Mouse (Mus musculus): ENCODE measurements around the gene Zfp664. TPM values are rescaled to one million over a fixed set of nuclear protein-coding genes. Genes with fewer than 3 reads are reported as not detected.
A peak's percentile ranks its signal among the peaks of the same experiment; 100 is the strongest.

Gene Zfp664
- 15.0 and 25.4 TPM in 2 replicates for total RNA-seq (2017)

DNA sequence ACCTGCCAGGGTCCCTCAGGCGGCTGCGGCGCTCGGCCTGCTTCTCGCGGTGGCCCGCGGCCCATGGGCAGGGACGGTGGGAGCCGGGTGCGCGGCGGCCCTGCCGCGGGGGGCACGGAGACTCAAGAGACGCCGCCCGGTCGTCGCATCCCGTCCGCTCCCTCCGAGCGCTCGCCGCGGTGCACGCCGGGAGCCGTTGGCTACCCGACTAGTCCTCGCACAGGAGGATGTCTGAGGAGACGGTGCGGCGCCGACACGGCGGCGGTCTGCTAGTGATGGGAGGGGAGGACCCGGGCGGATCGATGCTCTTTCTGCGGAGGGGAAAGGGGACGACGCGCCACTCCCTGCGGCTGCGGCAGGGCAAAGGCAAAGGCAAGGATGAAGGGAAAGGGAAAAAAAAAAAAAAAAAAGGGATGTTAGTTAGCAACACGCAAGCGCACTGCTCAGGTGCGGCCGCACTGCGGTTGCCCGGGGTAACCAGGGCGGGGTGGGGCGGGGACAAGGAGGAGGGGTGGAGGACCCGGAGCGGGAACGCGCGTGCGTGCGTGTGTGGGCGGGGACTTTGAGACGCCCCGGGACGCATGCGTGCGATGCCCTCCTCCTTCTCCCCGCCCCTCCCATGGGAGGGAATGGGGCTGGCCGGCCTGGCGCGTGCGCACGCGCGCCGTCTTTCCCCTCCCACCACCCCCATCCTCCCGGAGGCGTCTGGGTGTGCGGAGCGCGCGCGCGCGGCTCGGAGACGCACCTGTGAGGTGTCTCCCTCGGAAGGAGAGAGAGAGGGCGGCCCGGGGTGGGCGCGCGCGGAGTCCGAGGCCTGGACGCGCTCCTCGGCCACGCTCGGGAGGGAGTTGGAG, at the start of gene Zfp664, which contains the start of gene Ccdc92:
Zfp664 (plus strand) TSS at position 679 of the 854 bp plus-strand sequence.
Ccdc92 (minus strand) TSS at position 412 of the 854 bp plus-strand sequence.
- peak; percentile 91 for ATAC-seq (ENCODE audit: extremely low read depth, insufficient number of reproducible peaks, low FRiP score, poor library complexity, severe bottlenecking)

DNA sequence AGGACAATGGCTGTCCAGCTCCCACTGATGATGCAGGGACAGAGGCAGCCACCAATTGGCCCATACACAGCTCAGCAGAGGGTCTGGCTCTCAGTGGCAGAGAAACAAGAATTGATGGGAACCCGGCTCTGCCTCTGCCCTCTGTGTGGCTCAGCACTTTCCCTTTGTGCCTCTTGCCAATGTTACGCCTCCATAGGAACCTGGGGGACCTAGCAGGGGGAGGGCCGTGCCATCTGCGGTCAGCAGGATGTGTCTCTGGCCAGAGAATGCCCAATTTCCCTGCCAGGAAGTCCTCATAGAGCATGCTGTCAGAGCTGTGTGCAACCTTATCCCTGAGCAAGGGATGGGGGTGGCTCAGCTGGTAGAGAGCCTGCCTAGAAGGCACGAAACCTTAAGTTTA, 47.7 kb upstream of the Zfp664 start:
- ATAC-seq (ENCODE audit: extremely low read depth, insufficient number of reproducible peaks, low FRiP score, poor library complexity, severe bottlenecking) = no peak

DNA sequence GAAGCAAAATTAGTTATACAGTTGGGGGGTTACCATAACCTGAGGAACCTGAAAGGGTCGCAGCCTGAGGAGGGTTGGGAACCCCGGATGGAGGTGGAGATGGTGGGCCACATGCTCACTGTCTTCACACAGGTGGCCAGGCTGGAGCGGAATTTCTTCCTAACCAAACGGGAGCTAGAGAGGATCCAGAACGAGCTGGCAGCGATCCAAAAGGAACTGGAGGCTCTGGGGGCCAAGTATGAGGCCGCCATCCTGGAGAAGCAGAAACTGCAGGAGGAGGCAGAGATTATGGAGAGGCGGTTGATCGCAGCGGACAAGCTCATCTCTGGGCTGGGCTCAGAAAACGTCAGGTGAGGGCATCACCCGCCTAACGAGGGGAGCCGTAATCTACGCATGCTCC, 45.4 kb upstream of the Zfp664 start:
- no peak for ATAC-seq (ENCODE audit: extremely low read depth, insufficient number of reproducible peaks, low FRiP score, poor library complexity, severe bottlenecking)

DNA sequence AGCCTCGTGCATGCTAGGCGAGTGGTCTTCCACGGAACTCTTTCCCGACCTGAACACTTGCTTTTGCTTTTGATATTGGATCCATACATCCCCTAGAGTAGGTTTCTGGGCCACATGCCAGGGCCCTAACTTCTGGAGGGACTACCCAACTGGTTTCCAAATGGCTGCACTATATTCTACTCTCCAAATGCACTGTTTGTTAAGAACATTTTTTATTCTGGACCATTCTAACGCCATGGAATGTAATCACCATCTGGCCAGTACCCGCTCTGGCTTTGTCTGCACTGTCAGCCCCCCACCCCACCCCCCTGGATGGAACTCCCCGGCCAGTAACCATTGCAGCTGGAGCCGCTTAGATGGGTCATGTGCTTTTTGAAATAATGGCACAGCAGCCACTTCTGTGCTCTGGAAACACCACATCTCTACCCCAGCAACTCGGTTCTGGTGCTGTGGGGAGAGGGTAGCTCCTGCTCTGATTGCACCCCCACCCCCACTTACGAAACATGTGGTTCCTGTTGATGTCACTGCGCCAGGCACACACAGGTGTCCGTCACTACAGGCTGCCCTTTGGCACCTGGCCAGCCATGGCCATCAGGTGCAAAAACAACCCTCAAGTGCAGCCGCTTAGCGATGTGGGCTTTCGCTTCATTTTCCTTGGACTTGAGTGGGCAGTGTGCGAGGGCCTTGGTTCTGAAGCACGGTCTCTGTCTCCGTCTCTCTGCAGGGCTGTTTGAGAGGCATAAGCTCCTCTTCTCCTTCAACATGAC, 40.2 kb upstream of the Zfp664 start:
- no peak for ATAC-seq (ENCODE audit: extremely low read depth, insufficient number of reproducible peaks, low FRiP score, poor library complexity, severe bottlenecking)

DNA sequence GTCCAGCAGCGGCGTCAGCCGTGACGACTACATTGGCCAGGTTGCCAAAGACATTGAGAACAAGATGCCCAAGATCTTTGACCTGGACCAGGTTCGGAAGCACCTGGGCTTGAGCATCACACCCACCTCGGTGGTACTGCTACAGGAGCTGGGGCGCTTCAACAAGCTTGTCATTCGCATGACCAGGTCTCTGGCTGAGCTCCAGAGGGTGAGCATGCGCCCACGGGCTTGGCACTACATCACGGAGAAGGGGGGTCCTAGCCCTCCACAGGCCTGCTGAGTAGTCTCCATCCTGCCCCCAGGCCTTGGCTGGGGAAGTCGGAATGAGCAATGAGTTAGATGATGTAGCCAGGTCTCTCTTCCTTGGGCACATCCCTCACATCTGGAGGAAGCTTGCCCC, 32.2 kb upstream of the Zfp664 start:
- no peak for ATAC-seq (ENCODE audit: extremely low read depth, insufficient number of reproducible peaks, low FRiP score, poor library complexity, severe bottlenecking)

DNA sequence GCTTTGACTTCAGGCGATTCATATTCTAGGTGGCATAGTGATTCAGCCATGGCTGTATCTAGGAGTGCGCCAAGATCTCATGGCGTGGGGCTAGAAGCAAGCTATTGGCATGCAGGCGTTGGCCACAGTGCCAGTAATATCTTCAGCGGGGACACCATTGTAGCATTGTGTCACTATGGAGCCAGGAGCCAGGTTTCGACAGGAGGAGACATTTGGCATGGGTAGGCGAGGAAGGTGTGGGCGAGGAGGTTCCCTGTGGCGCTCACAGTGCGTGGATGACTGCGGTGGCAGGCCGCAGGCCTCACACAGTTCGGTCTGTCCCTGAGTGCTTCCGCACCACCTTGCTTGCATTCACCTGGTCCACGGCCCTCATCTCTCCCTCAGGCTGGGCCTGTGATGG, 27.3 kb upstream of the Zfp664 start:
- no peak for ATAC-seq (ENCODE audit: extremely low read depth, insufficient number of reproducible peaks, low FRiP score, poor library complexity, severe bottlenecking)

DNA sequence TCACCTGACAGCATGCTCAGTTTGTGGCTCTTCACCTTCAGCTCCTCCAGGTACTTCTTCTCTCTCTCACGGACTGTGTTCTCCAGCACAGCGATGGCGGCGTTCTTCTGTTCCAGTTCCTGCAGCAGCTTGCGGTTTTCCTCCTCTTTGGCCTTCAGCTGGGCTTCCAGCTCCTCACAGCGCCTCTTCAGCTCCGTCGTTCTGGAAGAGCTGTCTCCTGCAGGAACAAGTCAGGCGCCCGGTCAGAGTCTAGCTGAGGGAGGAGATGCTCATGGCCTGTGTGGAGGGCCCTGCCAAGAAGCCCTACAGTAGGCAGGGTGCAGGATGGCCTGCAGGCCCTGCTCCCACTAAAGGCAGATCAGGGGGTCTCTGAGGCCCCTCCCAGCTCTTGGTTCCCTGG, 26.4 kb upstream of the Zfp664 start:
- ATAC-seq (ENCODE audit: extremely low read depth, insufficient number of reproducible peaks, low FRiP score, poor library complexity, severe bottlenecking) = no peak

DNA sequence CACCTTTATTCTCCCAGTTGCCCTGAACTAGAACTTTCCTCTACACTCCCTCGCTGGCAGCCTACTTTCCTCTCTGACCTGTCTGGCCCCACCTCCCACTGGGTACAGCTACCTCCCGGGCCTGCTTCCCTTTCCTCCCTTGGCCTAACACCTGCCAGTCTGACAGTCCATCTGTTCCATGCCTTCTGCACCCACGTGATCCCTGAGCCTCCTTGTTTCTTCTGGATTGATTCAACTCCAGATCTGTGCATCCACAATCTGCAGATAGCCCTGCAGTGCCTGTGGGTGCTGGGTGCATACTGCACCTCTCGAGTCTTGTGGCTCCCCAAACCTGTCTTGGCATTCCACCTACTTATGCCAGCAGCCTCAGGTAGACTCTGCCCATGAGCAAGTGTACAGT, 25.9 kb upstream of the Zfp664 start:
- no peak for ATAC-seq (ENCODE audit: extremely low read depth, insufficient number of reproducible peaks, low FRiP score, poor library complexity, severe bottlenecking)

DNA sequence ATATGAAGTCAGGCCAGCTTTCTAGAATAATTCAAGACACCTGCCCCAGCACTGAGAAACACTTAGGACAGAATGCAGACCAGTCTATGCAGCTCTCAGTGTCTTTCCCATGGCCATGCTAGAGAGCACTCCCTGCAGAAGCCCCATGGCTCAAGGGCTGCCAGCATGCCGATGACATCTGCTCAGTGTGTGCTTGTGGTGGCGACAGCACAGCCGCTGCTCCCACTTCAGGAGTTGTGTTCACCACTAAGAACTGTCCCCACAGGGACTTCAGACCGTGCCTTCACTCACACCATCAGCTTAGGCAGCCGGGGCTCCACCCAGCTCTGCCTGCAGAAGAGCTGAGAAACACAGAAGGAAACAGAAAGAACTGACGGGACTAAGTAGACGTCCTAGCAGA, 22.3 kb upstream of the Zfp664 start:
- no peak for ATAC-seq (ENCODE audit: extremely low read depth, insufficient number of reproducible peaks, low FRiP score, poor library complexity, severe bottlenecking)

DNA sequence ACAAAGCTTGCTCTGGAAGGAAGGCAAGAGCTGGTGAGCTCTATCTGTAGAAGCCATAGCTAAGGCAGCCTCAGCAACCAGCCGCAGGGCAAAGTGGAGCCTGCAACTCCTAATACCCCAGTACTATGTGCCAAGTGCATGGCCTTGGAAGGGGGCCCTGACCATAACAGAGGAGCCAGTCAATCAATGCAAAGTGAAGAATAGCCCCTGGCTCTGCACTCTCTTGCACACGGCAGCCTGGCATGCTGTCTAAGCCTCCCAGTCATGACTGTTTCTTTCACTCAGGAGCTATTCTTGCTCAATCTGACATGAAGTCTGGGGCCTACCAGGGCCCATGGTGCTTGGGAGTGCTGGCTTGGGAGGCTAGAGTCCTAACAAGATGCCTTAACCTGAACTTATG, 21.8 kb upstream of the Zfp664 start:
- no peak for ATAC-seq (ENCODE audit: extremely low read depth, insufficient number of reproducible peaks, low FRiP score, poor library complexity, severe bottlenecking)

DNA sequence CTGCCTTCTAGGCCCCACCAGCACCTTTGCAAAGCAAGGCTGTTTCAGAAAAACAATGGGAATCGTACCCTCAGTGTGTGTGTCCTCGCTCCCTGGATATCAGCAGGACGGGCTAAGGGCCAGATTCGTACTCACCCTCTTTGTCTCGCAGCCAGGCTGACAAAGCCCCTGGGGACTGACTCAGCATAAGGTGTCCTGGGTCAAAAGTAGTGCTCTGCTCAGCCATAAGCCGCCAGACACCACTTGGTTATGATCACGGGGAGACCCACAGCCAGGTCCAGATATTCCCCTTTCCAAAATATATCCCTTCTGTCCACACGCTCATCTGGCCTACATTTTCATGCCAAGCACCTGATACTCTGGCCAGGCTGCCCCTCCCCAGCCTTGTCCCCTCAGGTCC, 19.1 kb upstream of the Zfp664 start:
- ATAC-seq (ENCODE audit: extremely low read depth, insufficient number of reproducible peaks, low FRiP score, poor library complexity, severe bottlenecking) = no peak

DNA sequence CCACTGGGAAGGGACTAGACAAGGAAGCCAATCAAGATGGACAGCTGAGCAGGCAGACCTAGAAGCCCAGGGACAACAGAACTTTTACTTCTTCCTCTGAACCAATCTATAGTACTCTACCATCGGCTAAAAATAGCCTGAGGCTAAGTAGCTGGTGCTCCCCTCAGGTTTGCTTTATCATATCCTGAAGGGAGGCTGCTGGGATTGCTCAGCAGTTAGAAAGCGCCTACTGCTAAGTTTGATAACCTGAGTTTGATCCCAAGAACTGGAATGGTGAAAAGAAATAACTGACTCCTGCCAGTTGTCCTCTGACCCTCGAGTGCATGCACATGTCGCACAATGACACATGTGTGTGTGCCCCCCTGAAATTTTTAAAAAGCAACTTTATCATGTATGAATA, 17.6 kb upstream of the Zfp664 start:
- ATAC-seq (ENCODE audit: extremely low read depth, insufficient number of reproducible peaks, low FRiP score, poor library complexity, severe bottlenecking) = no peak

DNA sequence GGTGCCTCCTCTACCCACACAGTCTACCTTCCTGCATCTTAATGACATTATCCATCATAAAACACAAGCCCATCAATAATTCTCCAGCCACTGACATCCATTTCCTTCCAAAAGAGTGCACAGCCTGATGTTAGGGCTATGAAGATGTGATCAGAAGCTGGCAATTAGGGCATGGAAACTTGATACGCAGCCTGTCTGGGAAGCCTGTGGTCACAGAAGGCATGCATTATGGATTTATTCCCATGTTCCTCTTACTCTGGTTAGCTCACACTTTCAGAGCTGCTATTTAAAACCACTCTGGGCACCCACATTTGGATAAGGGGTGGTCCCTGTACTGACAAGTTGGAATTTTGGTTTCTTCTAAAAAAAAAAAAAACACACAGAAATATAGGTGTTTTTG, 15.5 kb upstream of the Zfp664 start:
- no peak for ATAC-seq (ENCODE audit: extremely low read depth, insufficient number of reproducible peaks, low FRiP score, poor library complexity, severe bottlenecking)

DNA sequence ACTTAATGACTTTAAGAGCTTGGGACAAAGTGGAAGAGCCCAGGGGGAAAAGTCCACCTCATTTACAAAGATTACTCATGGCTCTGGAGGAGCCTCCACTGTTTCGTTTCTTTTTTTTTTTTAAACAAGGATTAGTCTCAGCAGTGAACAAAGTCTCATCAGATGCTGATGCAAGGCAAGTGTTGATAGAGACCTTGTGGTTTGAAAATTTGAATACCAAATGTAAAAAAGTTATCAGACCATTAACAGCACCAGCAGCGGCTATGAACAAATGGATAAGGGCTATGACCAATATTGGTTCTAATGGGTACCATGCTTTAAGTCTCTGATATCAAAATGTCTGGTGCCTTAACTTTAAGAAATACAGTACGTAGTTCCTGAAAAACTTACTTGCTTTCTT, 13.5 kb upstream of the Zfp664 start:
- no peak for ATAC-seq (ENCODE audit: extremely low read depth, insufficient number of reproducible peaks, low FRiP score, poor library complexity, severe bottlenecking)

DNA sequence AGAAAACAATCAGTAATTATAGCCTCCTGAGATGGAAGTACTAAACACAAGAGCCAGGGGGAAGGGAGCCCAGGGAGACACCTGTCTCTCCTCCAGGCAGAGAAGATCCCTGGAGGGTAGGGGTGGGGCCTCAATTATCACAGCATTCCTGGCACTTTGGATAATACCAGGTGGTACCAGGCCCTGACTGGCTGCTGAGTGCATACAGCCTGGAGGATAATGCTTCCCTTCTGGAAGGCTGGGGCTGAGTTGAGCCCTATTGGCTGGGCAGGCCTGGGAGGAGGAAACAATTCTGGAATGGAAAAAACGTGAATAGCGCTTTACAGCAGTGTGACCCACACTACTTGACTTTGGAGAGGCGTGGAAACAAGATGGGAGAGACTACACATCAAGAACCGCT, 10.9 kb upstream of the Zfp664 start:
- no peak for ATAC-seq (ENCODE audit: extremely low read depth, insufficient number of reproducible peaks, low FRiP score, poor library complexity, severe bottlenecking)

DNA sequence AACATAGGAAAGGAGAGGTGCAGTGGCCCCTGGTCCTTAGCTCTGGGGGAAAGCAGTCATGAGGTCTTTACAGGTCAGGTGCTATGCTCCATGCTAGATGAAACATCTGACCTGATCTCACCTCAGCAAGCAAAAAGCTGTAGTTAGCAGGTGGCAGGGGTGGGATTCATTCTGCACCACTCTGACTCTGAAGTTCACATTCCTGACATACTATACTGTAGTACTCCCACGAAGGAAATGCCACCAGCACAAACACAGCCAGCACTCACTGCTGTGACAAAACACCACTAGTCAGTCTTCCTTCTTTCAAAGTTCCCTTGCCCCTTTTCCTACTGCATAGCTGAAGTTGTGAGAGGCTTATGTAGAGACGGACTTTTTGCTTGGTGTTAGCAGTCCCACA, 10.2 kb upstream of the Zfp664 start:
- ATAC-seq (ENCODE audit: extremely low read depth, insufficient number of reproducible peaks, low FRiP score, poor library complexity, severe bottlenecking) = no peak

DNA sequence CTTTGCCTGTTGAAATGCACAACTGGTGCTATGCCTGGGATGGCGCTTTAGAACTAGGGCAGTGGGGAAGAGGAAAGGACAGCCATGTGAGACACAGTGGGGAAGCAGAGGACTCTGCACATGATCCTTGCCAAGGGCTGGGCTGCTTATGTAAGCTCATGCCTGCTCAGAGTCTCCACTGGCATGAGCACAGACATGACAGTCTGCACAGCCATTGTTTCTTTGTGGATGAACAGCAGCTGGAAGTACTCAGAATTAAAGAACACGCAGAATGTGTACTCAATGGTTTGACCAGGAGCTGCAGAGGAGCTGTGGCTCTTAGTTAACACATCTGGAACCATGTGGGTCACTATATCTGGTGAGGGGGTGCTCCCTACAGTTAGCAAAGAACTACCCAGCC, 9.4 kb upstream of the Zfp664 start:
- no peak for ATAC-seq (ENCODE audit: extremely low read depth, insufficient number of reproducible peaks, low FRiP score, poor library complexity, severe bottlenecking)

DNA sequence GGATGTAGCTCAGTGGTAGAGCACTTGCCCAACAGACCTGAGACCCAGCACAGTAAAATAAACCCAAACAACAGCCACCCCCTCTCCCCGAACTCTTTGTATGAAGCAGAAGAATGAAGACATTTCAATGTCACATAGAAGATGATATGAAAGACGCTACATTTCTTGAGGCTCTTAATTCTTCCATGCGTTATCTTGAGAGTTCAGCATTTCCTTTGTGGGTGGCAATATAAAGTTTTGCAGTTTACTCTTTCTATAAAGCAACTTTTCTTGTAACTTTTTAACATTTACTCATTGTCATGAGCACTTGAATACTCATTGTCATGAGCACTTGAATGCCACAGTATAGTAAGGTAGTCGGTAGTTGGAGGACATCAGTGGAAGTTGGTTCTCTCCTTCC, 8.3 kb upstream of the Zfp664 start:
- no peak for ATAC-seq (ENCODE audit: extremely low read depth, insufficient number of reproducible peaks, low FRiP score, poor library complexity, severe bottlenecking)

DNA sequence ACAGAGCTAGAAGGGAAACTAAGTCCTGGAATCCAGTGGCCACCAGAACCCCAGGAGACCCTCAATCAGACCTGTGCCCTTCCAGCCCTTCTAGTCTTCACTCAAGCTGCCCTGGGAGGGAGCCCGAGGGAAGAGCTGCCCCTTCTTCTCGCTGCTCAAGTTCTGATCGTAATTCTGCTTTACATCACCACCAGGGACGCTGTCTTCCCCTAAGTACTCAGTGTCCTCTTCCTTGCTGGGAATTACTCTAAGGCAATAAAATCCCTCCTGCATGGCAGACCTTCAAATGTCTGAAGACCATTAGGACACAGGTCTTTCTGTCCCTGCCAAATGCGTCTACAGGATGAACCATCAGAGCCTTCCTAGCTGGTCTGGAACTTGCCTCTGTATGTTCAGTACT, 2.5 kb upstream of the Zfp664 start:
- no peak for ATAC-seq (ENCODE audit: extremely low read depth, insufficient number of reproducible peaks, low FRiP score, poor library complexity, severe bottlenecking)

DNA sequence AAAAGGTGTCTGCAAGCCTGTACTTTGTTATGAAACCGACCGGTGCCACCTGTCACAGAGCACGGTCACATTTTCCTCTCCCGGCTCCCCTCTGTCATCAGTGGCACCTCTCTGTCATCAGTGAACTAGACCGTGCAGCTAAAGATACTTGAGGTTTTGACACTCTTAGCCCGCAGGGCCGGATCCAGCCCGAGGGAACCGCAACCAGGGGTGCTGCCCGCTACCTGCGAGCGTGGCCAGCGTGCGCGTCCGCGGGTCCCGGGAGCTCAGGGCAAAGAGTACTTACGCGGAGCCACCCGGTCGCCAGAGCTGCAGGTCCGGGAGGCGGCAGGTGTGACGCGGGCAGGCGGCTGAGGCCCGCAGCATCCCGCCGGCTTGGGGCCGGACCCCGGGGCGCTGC, 1.0 kb upstream of the Zfp664 start:
- 0 out of 2 replicates have a peak, but pooled peaks have one; percentile 11 for ATAC-seq (ENCODE audit: extremely low read depth, insufficient number of reproducible peaks, low FRiP score, poor library complexity, severe bottlenecking)
